Mouse (Mus musculus) 3134 (cell line): Measurements from ENCODE around the gene Fgfr3.

Source experiments
- DNase-seq: peaks from one replicate; pipeline ENCODE4 v3.0.0-alpha.2; 2011; ENCODE audit warnings: low spot score; ENCODE audit not compliant: insufficient read length; ENCODE audit errors: extremely low read depth

Gene Fgfr3

GRCm38 (mm10) chr5:33721541-33722265, at the start of gene Fgfr3:
Gene Fgfr3 (plus strand): TSS chr5:33721674.
- DNase-seq, result no peak

GRCm38 (mm10) chr5:33674439-33674838, 47.0 kb upstream of the Fgfr3 start:
- DNase-seq, result peak; percentile 20

- DNase-seq, result no peak
Measured at GRCm38 (mm10) chr5:33675964-33676363, 45.5 kb upstream of the Fgfr3 start.

- DNase-seq, result no peak
Measured at GRCm38 (mm10) chr5:33678244-33678643, 43.2 kb upstream of the Fgfr3 start.

DNA sequence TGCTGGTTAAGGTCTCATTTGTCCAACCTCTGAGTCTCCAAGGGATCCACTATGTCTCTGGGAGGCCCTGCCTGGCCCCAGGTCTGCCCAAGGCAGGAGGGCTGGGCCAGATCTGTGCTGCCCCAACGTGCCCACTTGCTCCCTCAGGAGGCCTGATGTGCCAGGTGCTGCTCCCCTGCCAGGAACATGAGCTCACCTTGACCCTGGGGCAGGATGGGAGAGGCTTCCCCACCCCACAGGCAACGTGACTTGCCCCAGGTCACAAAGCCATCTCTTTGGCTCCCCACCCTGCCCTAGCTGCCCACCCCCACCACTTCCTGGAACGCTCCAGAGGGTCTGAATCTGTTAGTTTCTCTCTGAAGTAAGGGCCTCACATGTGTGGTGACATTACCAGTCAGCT, 40.4 kb upstream of the Fgfr3 start:
- DNase-seq, result no peak

DNA sequence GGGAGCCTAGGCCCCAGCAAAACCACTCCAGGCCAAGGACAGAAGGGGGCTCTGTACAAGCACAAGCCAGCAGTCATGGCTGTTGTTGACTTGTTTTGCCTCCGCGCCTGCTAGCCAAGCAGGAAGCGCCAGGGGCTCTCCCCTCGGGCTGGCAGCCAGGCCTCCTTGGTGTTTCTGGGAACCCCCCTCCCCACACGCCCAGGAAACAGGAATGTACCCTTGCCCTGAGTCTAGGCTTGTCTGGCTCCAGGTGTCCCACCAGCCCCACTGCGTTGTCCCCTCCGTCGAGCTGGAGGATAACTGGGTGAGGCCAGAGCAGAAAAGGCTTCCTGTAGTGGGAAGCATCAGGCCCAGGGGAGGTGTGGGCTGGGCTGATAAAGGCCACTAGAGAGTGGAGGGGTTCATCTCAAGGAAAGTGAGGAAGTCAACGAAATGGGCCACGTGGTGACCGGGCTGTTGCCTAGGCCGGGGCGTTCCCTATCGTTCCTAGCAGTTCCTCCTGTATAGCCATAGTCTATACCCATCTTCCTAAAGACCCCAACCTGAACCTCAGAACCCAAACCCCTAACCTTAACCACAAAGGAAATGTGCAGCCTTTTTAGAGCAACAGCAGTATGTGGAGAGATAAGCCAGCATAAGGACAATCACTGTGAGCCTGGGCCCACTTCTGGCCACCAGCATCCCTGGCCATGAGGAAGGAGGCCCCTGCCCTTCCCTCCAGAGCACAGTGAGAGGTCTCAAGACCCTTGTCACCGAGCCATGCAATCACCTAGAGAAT, 39.7 kb upstream of the Fgfr3 start:
- DNase-seq, result no peak

DNA sequence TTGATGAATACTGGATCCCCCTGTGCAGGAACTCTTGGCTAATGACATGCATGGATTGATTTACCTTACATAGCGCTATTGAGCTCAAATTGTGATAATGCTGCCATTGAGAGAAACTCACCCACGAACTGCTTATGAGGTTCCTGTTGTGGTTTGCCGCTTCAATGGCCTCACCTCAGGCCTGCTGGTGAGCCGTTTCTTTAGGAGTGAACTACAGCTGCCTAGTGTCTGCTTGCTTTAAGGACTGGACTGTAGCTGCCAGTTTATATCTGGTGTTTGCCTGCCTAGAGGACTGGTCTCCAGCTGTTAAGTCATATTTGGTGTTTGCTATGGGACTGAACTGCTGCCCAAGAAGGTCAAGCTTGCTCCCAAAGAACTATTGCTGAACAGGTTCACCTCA, 38.5 kb upstream of the Fgfr3 start:
- DNase-seq, result no peak

DNA sequence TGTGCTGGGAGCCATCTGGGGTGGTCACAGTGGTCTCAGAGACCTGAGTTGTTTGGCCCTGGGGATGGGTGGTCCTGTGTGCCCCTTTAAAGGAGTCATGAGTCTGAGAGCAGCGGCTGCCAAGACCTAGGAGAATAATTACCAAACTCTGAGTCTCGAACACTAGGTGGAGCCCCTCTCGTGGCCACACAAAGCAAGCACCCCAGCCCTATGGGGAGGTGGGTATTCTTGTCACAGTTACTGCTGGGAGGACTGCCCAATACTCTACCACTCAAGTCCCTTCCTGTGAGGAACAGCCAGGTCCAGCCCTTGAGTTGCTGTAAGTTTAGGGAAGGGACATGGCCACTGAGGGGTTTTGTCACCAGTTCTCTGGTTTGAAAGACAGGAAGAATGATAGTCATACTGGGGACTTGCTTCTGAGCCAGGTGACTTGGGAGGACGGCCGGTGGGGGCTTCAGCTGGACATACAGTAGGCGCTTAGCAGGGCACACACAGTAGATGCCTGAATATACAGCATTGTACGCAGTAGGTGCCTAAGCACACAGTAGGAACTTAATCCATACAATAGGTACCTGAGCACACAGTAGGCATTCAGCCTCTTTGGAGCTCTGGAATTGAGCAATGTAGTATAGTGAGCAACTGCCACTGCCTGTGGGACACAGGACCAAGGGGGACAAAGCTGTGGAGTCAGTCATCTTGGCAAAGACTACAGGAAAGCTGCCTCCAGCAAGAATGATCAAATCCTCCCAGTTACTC, 37.4 kb upstream of the Fgfr3 start:
- DNase-seq, result no peak

DNA sequence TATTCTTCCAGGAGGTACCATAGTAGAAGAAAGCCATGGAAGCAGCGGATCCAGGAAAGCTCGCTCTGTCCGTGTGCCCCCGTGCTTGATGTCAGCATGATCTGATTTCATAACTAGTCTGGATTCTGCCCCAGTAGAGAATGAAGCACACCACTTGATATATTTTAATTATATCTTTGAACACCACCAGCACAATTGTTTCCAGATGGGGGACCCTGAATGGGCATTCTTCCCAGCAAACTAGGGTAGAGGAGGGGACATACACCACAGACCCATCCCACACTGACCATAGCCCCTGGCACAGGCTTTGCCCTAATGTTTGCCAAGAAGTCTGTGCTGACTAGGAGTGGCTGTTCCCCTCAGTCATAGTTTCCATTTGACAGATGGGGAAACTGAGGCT, 36.5 kb upstream of the Fgfr3 start:
- DNase-seq, result no peak

DNA sequence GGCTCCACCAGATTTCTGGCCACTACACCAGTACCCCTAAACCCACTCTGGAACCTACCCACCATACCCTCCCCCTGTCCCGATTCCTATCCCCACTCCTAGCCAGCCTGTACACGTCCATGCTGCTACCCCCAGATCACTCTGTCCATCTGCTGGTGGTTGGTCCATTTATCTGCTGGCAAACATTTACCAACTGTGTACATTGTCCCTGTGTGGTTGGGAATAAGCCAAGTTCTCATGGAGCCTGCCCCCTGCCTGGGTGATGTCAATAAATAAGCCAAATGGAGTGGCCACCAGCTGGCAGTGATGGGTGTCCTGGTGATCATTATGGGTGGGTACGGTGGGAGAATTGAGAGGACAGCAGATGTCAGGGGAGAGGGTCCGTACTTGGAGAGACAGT, 34.3 kb upstream of the Fgfr3 start:
- no peak for DNase-seq

GRCm38 (mm10) chr5:33688278-33689220, 32.9 kb upstream of the Fgfr3 start:
- DNase-seq, result no peak

DNA sequence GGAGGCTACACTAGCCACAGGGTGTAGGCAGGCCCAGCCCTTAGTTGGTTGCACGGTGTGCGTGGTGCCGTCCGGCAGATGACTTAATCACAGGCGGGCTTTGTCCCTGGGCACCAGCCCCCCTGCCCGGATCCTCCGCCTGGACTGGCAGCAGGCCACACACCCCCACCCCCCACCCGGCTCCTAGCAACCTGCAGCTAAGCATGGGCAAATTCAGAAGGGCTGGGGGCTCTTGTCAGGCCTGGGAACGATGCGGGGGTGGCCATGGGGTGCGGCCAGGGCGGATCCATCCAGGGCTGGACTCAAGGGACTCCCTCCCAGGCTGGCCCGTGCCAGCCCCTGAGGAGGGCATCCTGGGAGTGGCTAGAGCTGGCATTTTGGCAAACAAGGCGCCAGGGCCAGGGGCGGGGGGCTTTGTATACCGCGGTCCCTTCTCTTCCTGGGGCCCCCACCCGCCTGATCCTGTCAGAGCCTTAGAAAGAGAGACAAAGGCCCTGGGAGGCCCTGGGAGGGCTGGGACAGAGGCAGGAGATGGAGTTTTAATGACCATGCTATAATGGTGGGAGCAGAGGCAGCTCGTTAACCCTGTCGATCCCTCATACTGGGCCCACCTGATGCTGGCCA, 32.1 kb upstream of the Fgfr3 start:
- no peak for DNase-seq

DNA sequence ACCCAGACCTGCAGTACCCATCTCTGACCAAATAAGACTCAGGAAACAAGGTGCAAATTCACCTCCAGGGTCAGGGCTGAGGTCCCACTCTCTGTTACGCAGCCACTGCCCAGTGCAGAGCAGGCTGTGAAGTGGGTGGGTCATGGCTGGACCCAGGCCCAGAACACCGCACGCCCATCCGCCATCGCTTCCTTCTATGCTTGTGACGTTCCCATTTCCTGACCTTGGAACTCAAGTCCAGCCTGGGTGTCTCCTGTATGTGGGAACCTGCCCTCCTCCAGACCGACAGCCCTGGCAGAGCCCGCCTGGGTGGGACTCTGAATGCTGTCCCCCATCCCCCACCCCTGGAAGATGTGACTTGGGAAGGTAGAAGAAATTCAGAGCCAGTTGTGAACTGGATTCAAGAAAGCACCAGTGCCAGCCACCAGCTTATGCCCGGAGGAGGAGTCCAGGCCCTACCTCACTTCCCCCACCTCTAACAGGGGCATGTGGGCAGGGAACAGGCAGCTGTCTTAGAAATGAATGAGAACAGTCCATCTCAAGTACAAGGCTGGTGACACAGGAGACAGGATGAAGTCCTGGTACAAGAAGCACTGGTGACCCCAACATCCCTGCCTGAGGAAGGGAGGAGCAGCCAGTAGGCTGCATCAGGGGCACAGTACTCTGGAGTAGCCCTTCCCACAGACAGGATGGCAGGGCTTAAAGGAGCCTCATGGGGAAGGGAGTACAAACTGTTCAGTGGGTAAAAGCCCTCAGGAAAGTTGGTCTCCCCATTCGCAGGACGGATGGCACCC, 31.4 kb upstream of the Fgfr3 start:
- no peak for DNase-seq

GRCm38 (mm10) chr5:33692393-33692792, 29.1 kb upstream of the Fgfr3 start:
- no peak for DNase-seq

DNA sequence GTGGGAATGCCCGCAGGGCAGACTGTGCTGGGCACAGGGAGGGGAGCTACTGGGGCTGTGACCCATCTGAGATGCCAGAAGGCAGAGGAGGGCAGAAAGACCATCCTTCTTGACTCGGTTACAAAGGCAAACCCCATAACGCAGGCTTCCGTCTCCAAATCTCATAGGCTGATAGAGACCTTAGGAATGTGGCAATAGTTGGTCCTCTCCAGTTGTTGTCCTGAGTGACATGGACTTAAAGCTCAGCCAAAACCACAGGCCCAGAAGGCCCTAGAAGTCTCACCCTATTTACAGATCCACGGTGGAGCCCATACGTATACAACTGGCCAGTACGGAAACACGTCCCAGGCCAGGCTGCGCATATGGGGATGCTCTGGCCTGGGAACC, 27.0 kb upstream of the Fgfr3 start:
- DNase-seq, result no peak

GRCm38 (mm10) chr5:33694848-33695717, 26.4 kb upstream of the Fgfr3 start:
- DNase-seq, result no peak

DNA sequence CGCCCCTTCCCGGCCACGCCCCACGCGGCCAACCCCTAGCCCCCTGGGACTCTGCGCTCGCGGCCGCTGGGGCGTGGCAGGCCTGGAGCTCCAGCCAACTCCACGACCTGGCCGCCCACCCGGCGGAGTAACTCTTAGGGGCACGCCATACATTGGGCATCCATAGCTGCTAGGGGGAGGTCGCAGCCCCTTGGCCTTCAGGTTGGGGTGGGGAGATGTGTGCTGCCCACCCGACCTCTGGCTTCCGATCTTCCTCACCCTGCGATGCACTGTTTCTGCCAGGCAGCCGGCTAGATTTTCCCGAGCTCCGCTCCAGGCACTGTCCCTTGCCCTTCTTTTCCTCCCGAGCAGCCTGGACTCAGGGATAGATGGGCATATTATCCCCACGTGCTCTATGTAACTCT, 25.8 kb upstream of the Fgfr3 start:
- no peak for DNase-seq

- DNase-seq, result no peak
Measured at GRCm38 (mm10) chr5:33696430-33696829, 25.0 kb upstream of the Fgfr3 start.
